Mouse (Mus musculus): ENCODE measurements around the gene Cldn10. TPM values are rescaled to one million over a fixed set of nuclear protein-coding genes. Genes with fewer than 3 reads are reported as not detected.
A peak's percentile ranks its signal among the peaks of the same experiment; 100 is the strongest.

Cldn10 gene
- polyA plus RNA-seq, 1 experiment, result 1.3 TPM

- 95% methylated on average over 7 of the region's 7 CpGs for WGBS
- Histone ChIP-seq H3K27ac (ENCODE audit: control insufficient read depth, insufficient read depth, low read depth, low read length, poor library complexity) (no peak overlapping the region), H3K4me3 (replicated peaks; ENCODE audit: control insufficient read depth, low read depth, low read length) (no peak overlapping the region), H3K4me1 (ENCODE audit: control insufficient read depth, insufficient read depth, low read length) (peaks cover 7% of the 10 kb centered on the region; the same call in 1 of the 2 replicates)
- TF ChIP-seq POLR2A (IDR thresholded peaks at IDR 0.05; ENCODE audit: borderline replicate concordance, control insufficient read depth, low read depth, low read length) (no peak), CTCF (IDR thresholded peaks at IDR 0.05; ENCODE audit: control insufficient read depth, insufficient read depth, low read length) (no peak)
These were observed 5.2 kb downstream of the Cldn10 start for GRCm38 (mm10) chr14:118792957-118793356.

DNA sequence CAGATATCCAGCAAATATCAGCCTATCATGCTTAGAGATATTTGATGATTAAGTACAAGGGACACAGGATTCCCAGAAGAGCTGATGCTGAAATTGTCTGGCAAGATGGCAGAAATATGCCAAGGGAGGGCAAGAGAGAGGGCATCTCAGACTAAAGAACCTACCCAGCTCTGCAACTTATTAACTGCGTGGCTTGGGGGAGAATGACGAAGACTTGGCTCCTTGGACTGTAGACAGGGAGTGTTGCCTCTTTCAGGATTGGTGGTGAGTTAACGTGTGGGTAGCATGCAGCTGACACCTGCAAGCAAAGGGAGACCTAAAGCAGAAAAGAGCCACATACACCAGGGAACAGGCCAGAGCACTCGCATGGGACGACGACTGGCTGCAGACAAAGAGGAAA, 5.7 kb downstream of the Cldn10 start:
- Histone ChIP-seq H3K27ac (ENCODE audit: control insufficient read depth, insufficient read depth, low read depth, low read length, poor library complexity) (no peak overlapping the region), H3K4me1 (ENCODE audit: control insufficient read depth, insufficient read depth, low read length) (peaks cover 7% of the 10 kb centered on the region; the same call in 1 of the 2 replicates), H3K4me3 (replicated peaks; ENCODE audit: control insufficient read depth, low read depth, low read length) (no peak overlapping the region)
- WGBS, result 81% methylated on average over 6 of the region's 6 CpGs
- TF ChIP-seq POLR2A (IDR thresholded peaks at IDR 0.05; ENCODE audit: borderline replicate concordance, control insufficient read depth, low read depth, low read length), result no peak
- TF ChIP-seq CTCF (IDR thresholded peaks at IDR 0.05; ENCODE audit: control insufficient read depth, insufficient read depth, low read length), result no peak

DNA sequence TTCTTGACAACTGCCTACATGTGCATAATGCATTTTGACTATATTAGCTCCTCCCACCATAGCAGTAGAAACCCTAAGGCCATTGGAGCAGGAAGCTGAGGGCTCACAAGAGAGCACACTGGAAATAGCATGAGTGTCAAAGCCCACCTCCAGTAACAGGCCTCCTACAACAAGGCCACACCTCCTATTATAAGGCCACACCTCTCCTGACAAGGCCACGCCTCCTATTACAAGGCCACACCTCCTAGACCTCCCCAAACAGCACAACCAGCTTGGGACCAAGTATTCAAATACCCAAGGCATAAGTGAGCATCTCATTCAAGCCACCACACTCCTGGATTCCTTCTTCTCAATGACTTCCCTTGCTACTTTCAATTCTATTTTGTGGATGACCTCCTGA, 6.5 kb downstream of the Cldn10 start:
- H3K4me1 ChIP-seq (ENCODE audit: control insufficient read depth, insufficient read depth, low read length), result peaks cover 7% of the 10 kb centered on the region; the same call in 1 of the 2 replicates
- H3K4me3 ChIP-seq (replicated peaks; ENCODE audit: control insufficient read depth, low read depth, low read length), result no peak overlapping the region
- TF ChIP-seq POLR2A (IDR thresholded peaks at IDR 0.05; ENCODE audit: borderline replicate concordance, control insufficient read depth, low read depth, low read length) (no peak), CTCF (IDR thresholded peaks at IDR 0.05; ENCODE audit: control insufficient read depth, insufficient read depth, low read length) (no peak)
- 70% methylated on average over 1 of the region's 1 CpGs for WGBS
- no peak overlapping the region for H3K27ac ChIP-seq (ENCODE audit: control insufficient read depth, insufficient read depth, low read depth, low read length, poor library complexity)

GRCm38 (mm10) chr14:118794893-118795292, 7.2 kb downstream of the Cldn10 start:
- WGBS, result 44% methylated on average over 2 of the region's 2 CpGs
- TF ChIP-seq POLR2A (IDR thresholded peaks at IDR 0.05; ENCODE audit: borderline replicate concordance, control insufficient read depth, low read depth, low read length) (no peak), CTCF (IDR thresholded peaks at IDR 0.05; ENCODE audit: control insufficient read depth, insufficient read depth, low read length) (no peak)
- Histone ChIP-seq H3K27ac (ENCODE audit: control insufficient read depth, insufficient read depth, low read depth, low read length, poor library complexity) (peak overlapping the region; percentile 35), H3K4me3 (replicated peaks; ENCODE audit: control insufficient read depth, low read depth, low read length) (no peak overlapping the region), H3K4me1 (ENCODE audit: control insufficient read depth, insufficient read depth, low read length) (peaks cover 9% of the 10 kb centered on the region)

GRCm38 (mm10) chr14:118795915-118796693, 8.4 kb downstream of the Cldn10 start:
- WGBS, result 3% methylated on average over 10 of the region's 10 CpGs
- H3K4me3 ChIP-seq (replicated peaks; ENCODE audit: control insufficient read depth, low read depth, low read length), result peak overlapping the region; percentile 34

DNA sequence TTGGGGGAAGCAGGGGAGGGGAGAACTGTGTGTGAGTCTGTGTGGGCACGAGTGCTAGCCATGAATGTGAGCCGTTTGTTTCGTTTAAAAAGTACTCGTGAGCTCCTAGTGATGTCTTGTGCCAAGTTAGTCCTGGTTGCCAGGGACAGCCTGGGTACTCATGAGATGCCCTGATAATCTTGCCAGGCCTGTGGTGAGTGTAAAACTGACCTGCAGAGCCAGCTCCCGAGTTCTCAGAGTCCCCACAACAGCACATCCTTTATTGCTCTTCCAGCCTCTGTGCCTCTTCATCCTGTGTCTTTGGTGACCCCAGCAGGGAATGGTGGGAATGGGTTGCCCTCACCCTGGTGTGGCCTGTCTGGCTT, 9.0 kb downstream of the Cldn10 start:
- 4% methylated on average over 5 of the region's 5 CpGs for WGBS
- peaks cover 10% of the 10 kb centered on the region for H3K4me1 ChIP-seq (ENCODE audit: control insufficient read depth, insufficient read depth, low read length)
- TF ChIP-seq POLR2A (IDR thresholded peaks at IDR 0.05; ENCODE audit: borderline replicate concordance, control insufficient read depth, low read depth, low read length), result no peak
- no peak for TF ChIP-seq CTCF (IDR thresholded peaks at IDR 0.05; ENCODE audit: control insufficient read depth, insufficient read depth, low read length)
- peak overlapping the region; percentile 92 for H3K27ac ChIP-seq (ENCODE audit: control insufficient read depth, insufficient read depth, low read depth, low read length, poor library complexity)
- H3K4me3 ChIP-seq (replicated peaks; ENCODE audit: control insufficient read depth, low read depth, low read length), result peak overlapping the region; percentile 34

More at GRCm38 (mm10) chr14:118795915-118796693, 8.4 kb downstream of the Cldn10 start:
- TF ChIP-seq POLR2A (IDR thresholded peaks at IDR 0.05; ENCODE audit: borderline replicate concordance, control insufficient read depth, low read depth, low read length), result no peak; the same call in 1 of the 2 replicates
- TF ChIP-seq CTCF (IDR thresholded peaks at IDR 0.05; ENCODE audit: control insufficient read depth, insufficient read depth, low read length), result no peak
- peak overlapping the region; percentile 92 for H3K27ac ChIP-seq (ENCODE audit: control insufficient read depth, insufficient read depth, low read depth, low read length, poor library complexity)
- peaks cover 10% of the 10 kb centered on the region for H3K4me1 ChIP-seq (ENCODE audit: control insufficient read depth, insufficient read depth, low read length)

- WGBS, result 33% methylated on average over 9 of the region's 9 CpGs
- Histone ChIP-seq H3K4me1 (ENCODE audit: control insufficient read depth, insufficient read depth, low read length) (peaks cover 10% of the 10 kb centered on the region), H3K4me3 (replicated peaks; ENCODE audit: control insufficient read depth, low read depth, low read length) (peak overlapping the region; percentile 32), H3K27ac (ENCODE audit: control insufficient read depth, insufficient read depth, low read depth, low read length, poor library complexity) (peak overlapping the region; percentile 92)
- TF ChIP-seq CTCF (IDR thresholded peaks at IDR 0.05; ENCODE audit: control insufficient read depth, insufficient read depth, low read length) (no peak), POLR2A (IDR thresholded peaks at IDR 0.05; ENCODE audit: borderline replicate concordance, control insufficient read depth, low read depth, low read length) (no peak)
These were observed 9.6 kb downstream of the Cldn10 start for GRCm38 (mm10) chr14:118797270-118797669.

DNA sequence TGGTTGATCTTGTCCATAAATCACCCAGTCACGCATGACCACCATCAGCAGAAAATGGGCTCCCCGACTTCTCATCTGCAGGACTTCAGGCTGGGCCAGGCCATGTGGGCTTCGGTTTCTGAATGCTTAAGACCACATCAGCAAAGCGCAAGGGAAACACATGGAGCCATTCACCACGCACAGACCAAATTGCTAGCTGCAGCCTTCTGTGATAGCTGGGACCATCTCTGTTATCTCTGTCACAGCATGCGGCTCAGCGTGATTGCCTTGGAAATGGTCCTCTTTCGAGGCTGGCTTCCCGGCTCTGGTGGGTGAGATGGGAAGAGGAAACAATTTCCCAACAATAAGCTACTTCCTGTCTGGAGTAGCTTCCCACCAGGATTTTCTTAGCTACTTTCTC, 12.2 kb downstream of the Cldn10 start:
- no peak overlapping the region for H3K4me3 ChIP-seq (replicated peaks; ENCODE audit: control insufficient read depth, low read depth, low read length)
- peaks cover 8% of the 10 kb centered on the region for H3K4me1 ChIP-seq (ENCODE audit: control insufficient read depth, insufficient read depth, low read length)
- H3K27ac ChIP-seq (ENCODE audit: control insufficient read depth, insufficient read depth, low read depth, low read length, poor library complexity), result no peak overlapping the region
- 26% methylated on average over 9 of the region's 9 CpGs for WGBS
- TF ChIP-seq CTCF (IDR thresholded peaks at IDR 0.05; ENCODE audit: control insufficient read depth, insufficient read depth, low read length), result no peak
- no peak for TF ChIP-seq POLR2A (IDR thresholded peaks at IDR 0.05; ENCODE audit: borderline replicate concordance, control insufficient read depth, low read depth, low read length)
